Mouse (Mus musculus) heart, postnatal 36 days (tissue): ENCODE measurements at regions not wholly inside any gene's neighbourhood (a gene's known extent, or its start where the extent isn't known, plus 50 kb on each side); places are given as distances from the start of the nearest gene placed in this dataset.

Source experiments
- DNase-seq, 2 experiments: peaks; one replicate each; pipeline ENCODE4 v3.0.0; 2021 to 2022
- intact Hi-C: fragments of 180-260 bp; cut with DNase I; formaldehyde crosslinking; loops from one replicate; pipeline ENCODE4 v1.15.1; 2025

- DNase-seq, result no peak
- intact Hi-C loops, result no loop called here
Observed at GRCm38 (mm10) chr3:99709506-99709905, 175.7 kb upstream of the Spag17 start.

GRCm38 (mm10) chr3:99716381-99716780 lies 168.8 kb upstream of the Spag17 start:
- intact Hi-C loops, result no loop called here
- DNase-seq, result no peak

- intact Hi-C loops, result loop anchor here (5.0 kb wide), 1 partner anchor 84 kb away; no protein-coding TSS in a partner anchor
- peak in 1 of 2 experiments; percentile 15 for DNase-seq
Observed at GRCm38 (mm10) chr3:99738093-99738803, 147.0 kb upstream of the Spag17 start.

DNA sequence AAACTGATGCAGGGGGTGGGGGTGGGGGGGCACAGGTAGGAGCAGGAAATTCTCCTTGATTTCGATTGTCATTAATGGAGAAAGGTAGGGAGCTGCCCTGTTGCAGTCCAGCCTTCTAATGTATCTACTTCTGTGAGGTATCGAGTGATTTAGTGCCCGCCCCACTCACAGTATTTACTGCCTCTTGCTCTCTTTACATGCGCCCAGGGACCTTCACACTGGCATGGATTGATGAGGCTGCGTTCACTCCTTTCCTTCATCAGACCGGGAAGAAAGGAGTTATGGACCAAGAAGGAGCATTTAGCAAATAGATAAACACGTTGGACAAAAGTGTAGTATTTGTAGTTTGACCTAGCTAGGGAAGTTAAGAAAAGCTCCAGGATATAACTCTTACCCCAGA lies 145.6 kb upstream of the Spag17 start:
- no peak for DNase-seq
- intact Hi-C loops, result loop anchor here (5.0 kb wide), 1 partner anchor 83 kb away; no protein-coding TSS in a partner anchor

GRCm38 (mm10) chr3:99741249-99742222 lies 143.7 kb upstream of the Spag17 start:
- DNase-seq, result no peak
- intact Hi-C loops, result no loop called here

DNA sequence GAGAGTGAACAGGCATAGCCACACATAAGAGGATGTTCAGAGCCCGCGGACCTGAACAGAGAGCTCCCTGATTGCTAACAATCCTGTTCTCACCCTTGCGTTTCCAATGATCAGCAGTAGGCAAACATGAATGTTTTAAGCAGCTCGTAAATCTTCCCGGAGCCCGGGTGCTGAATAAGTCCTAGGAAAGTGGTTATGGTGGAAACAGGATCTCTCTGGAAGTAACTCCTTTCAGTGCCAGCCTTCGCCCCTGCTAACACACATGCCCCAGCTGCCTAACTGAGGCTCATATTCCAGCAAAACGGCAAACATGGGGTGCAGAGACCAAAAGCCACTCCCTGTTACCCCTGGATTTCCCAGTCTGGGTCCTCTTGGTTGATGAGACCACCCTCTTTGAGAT lies 135.5 kb upstream of the Spag17 start:
- DNase-seq, result no peak
- intact Hi-C loops, result no loop called here

DNA sequence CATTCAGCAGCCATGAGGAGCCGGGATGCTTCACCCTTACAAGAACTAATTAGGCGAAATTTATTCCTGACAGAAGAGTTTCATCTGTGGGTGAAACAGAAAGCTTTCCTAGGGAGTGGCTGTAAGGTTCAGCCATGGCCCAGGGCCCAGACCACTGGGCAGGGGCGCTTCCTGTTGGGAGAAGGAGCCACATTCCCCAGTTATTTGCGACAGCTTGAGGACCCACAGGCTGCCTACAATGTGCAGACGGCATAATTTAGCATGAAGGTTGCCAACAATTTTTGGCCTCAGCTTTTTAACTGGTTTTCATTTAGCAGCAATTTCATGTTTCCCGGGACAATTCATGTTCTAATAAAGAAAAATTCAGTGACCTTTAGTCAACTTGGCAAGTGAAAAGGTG lies 106.7 kb upstream of the Spag17 start:
- intact Hi-C loops, result no loop called here
- no peak for DNase-seq

DNA sequence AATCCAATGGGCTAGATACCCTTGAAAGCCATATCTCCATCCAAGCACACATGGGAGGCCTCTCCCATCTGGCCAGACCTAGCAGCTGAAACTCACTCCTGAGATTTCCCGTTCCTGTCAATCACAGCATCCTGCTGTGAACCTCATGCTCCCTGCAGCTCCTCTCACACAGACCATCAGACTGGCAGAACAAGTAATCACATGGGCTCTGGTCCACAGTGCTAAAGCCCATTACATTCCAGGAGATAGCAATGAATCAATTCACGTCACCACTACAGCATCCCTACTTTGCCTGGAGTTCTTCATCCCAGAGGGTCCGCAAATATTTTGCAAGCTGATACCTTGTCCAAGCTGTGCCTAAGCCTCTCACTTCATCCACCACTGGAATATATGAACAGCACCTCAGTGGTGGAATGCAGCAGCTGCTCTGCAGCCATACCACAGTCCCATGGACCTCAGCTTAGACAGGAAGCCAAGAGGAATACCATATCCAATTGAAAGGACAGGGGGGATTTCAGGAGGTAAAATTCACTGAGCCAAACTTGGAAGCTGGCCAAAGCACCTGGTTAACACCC lies 99.2 kb upstream of the Spag17 start:
- intact Hi-C loops, result no loop called here

DNA sequence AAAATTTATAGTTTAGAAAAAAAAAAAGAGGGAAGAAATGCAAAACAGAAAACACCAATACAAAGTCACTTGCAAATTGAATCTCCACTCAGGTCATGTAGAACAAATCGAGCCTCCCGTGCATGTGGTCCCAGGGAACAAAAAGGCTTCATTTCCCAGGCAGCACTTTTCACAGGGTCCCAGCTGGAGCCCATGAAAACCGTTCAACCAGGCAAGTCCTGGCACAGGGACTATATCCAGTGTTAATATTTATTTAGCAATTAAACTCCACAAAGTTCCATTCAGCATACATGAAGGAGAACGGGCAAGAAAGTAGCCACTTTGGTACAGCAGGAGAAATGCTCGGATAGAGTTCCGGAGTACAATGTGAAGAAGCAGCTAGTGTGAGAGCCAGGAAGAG lies 93.9 kb upstream of the Spag17 start:
- intact Hi-C loops, result no loop called here
- DNase-seq, result no peak

More for the DNA sequence above, 99.2 kb upstream of the Spag17 start:
- DNase-seq, result no peak

- intact Hi-C loops, result no loop called here
- no peak for DNase-seq
Observed at GRCm38 (mm10) chr3:99793622-99794021, 91.6 kb upstream of the Spag17 start.

GRCm38 (mm10) chr3:99795835-99796234 lies 89.4 kb upstream of the Spag17 start:
- no peak for DNase-seq
- intact Hi-C loops, result no loop called here

- intact Hi-C loops, result no loop called here
- DNase-seq, result no peak
Observed at GRCm38 (mm10) chr3:99797791-99798190, 87.4 kb upstream of the Spag17 start.

DNA sequence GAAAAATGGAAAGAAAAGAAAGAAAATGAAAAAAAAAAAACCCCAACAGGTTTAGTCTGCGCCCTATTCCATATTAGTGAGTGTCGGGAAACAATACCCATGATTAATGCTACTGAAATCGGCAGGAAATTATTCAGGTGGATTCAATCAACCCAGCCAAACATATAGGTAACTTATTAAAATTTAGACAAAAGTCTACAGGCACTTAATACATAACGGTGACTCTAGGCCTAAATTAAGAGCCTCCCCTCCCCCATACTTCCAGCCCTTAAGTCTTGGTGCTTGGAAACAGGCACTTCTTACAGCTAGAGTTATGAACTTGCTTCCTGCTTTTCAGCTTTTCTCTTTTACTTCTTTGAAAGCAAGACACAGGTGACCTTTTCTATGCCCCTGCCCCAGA lies 74.7 kb upstream of the Spag17 start:
- intact Hi-C loops, result no loop called here
- no peak for DNase-seq

DNA sequence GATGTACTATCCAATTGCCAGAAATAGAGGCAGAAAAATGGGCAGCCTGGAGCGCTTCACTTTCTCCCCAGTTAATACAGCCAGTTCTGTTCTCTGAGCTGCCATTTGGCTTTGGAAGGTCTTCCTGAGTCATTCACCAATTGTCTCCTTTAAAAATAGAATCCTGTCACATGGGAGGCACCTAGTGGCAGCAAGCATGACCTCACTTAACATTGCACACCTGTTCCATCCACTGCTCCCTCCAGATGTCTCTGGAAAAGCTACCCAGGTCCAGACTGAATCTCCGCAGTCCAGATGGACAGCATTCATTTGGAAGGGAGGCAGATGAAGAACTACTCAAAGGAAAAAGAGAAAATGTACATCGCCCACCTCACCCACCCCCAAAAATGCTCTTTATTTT lies 73.9 kb upstream of the Spag17 start:
- no peak for DNase-seq

DNA sequence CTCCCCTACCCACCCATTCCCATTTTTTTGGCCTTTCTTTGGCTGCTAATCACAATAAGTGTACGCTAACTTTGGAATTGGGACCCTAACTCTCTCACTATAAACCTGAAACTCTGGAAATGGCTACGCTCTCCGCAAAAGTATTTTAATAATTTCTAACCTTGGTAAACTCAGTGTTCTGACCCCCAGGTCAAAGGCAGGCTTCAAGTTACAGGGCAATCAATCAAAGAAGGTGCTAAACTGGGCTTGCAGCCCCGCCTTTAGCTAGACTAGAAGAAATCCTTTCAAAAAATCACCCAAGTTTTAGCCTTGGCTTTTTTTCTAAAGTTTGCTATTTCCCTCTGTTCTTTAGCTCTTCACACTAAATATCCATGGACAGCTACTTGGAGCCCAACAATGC lies 72.4 kb upstream of the Spag17 start:
- intact Hi-C loops, result no loop called here

More for the DNA sequence above, 73.9 kb upstream of the Spag17 start:
- intact Hi-C loops, result no loop called here

DNA sequence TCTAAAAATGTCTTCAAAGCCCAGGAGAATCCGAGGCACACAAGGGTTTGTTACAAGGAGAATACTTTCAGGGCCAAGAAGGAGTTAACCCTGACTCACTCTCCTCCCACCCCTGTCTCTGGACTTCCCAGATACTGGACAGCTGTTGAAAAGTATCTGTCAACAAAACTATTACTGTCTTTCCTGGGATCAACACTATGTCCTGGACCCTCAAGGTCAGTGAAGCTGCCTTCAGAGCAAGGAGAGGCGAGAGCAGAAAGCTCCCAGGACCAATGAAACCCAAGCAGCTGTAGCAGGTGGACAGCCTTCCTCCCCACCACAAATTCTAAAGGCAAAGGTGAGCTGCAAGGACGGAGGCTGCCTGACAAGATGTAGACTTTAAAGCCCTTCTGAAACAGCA lies 70.1 kb upstream of the Spag17 start:
- intact Hi-C loops, result no loop called here
- DNase-seq, result no peak

More for the DNA sequence above, 72.4 kb upstream of the Spag17 start:
- DNase-seq, result no peak

DNA sequence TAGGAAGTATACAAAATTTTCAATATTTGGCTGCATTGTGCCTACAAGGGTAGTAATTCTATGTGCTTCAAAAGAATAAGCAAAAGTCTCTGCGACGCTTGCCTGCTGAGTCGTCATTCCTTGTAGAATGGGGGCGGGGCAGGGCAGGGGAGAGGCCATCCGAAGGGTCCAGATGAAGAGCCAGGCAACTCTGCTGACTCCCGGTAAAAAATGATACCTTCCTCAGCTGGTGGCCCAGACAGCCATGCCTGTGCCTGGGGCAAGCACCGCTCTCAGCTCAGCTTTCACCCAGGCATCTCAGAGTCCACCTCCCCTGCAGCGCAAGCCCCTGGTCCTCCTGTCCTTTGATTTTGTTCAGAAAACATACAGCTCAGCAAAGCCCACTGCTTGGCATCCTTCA lies 67.2 kb upstream of the Spag17 start:
- no peak for DNase-seq
- intact Hi-C loops, result no loop called here

DNA sequence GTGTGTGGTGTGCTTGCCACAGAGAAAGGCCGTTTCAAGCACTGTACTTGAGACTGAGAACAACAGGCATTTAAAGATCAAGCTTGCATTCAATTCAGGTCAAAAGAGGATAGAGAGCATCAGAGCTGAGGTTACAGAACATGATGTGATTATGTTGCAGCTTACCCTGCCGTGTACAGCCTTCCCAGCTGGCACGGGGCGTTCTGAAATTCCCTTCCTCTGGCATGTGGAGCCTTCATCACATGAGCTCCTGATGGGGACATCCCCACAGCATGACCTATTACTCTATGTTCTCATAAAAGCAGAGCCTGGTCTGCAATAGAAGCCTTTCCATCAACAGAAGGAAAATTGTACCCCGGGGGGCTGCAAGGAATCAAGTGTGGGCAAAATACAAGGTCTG lies 62.5 kb upstream of the Spag17 start:
- peak; percentile 38 to 55 for DNase-seq
- intact Hi-C loops, result loop anchor here (5.0 kb wide), 1 partner anchor 85 kb away; no protein-coding TSS in a partner anchor

GRCm38 (mm10) chr3:99823256-99823655 lies 62.0 kb upstream of the Spag17 start:
- DNase-seq, result peak in 1 of 2 experiments; percentile 37
- intact Hi-C loops, result loop anchor here (5.0 kb wide), 1 partner anchor 86 kb away; no protein-coding TSS in a partner anchor
